Mouse (Mus musculus) C2C12 (cell line): ENCODE results near the gene Flad1. TPM values are rescaled to one million over a fixed set of nuclear protein-coding genes. Genes with fewer than 3 reads are reported as not detected.
A peak's percentile ranks its signal among the peaks of the same experiment; 100 is the strongest.

Source experiments
- H3K27me3 ChIP-seq: one replicate; pipeline ENCODE4 v1.6.1; 2011; ENCODE audit not compliant: control insufficient read depth, insufficient read depth, insufficient read length
- H3K36me3 ChIP-seq: one replicate; pipeline ENCODE4 v1.6.1; 2011; ENCODE audit not compliant: control insufficient read depth, insufficient read depth
- H3K4me3 ChIP-seq: one replicate; pipeline ENCODE4 v1.5.1; 2011; ENCODE audit warnings: mild to moderate bottlenecking, control low read depth; ENCODE audit not compliant: poor library complexity, insufficient read depth, severe bottlenecking
- H3K79me2 ChIP-seq: one replicate; pipeline ENCODE4 v1.6.1; 2011; ENCODE audit not compliant: control insufficient read depth, insufficient read depth
- H3K79me3 ChIP-seq: one replicate; pipeline ENCODE4 v1.6.1; 2011; ENCODE audit warnings: low read depth, control low read depth
- H3ac ChIP-seq: one replicate; pipeline ENCODE3; 2011; ENCODE audit warnings: low read depth; ENCODE audit not compliant: control insufficient read depth, insufficient read length
- CEBPB ChIP-seq: IDR thresholded peaks from one replicate; pipeline ENCODE4 v1.6.1; 2011; ENCODE audit warnings: low read depth, mild to moderate bottlenecking, control low read depth, moderate library complexity
- CTCF ChIP-seq: IDR thresholded peaks from one replicate; pipeline ENCODE4 v1.5.1; 2011; ENCODE audit not compliant: control insufficient read depth, insufficient read depth, insufficient read length
- FOSL1 ChIP-seq: IDR thresholded peaks from one replicate; pipeline ENCODE4 v1.8.0; 2011; ENCODE audit warnings: mild to moderate bottlenecking, low read length; ENCODE audit not compliant: poor library complexity, insufficient read depth, severe bottlenecking
- MAX ChIP-seq: IDR thresholded peaks from one replicate; pipeline ENCODE4 v1.6.1; 2011; ENCODE audit warnings: mild to moderate bottlenecking, control low read depth
- MYOD1 ChIP-seq: IDR thresholded peaks from one replicate; pipeline ENCODE4 v1.6.1; 2011; ENCODE audit warnings: low read depth; ENCODE audit not compliant: control insufficient read depth, insufficient read length
- MYOG ChIP-seq: IDR thresholded peaks from one replicate; pipeline ENCODE4 v1.6.1; 2011; ENCODE audit not compliant: control insufficient read depth, insufficient read length; ENCODE audit errors: extremely low read depth
- USF1 ChIP-seq: IDR thresholded peaks from one replicate; pipeline ENCODE4 v1.6.1; 2011; ENCODE audit warnings: low read depth, mild to moderate bottlenecking, control low read depth, moderate library complexity
- polyA plus RNA-seq: library from polyadenylated mRNA; unstranded; fragments of >200 nt; fragmentation: generic; extraction: Trizol; gene quantifications from one replicate; pipeline ENCODE4 v1.2.1, GENCODE M21; 2012; ENCODE audit warnings: missing spikeins

The Flad1 gene
- polyA plus RNA-seq, 1 experiment, result 11.0 TPM

- Histone ChIP-seq H3K4me3 (peak within 1 kb of the TSS; percentile 73), H3ac (peak within 1 kb of the TSS; percentile 86), H3K27me3 (no peaks in the 10 kb centered on the region), H3K79me2 (peaks cover 77% of the 10 kb centered on the region), H3K79me3 (peaks cover 54% of the 10 kb centered on the region), H3K36me3 (peaks cover 51% of the 10 kb centered on the region)
- no peak for TF ChIP-seq FOSL1
- TF ChIP-seq MAX, result peak; percentile 71
- no peak for TF ChIP-seq MYOG
Measured at GRCm38 (mm10) chr3:89418170-89418860, 6.6 kb upstream of the Flad1 start, which contains the start of the genes Cks1b and Shc1. Gene Cks1b (minus strand): TSS chr3:89418383. Gene Shc1 (plus strand): TSS chr3:89418443.

DNA sequence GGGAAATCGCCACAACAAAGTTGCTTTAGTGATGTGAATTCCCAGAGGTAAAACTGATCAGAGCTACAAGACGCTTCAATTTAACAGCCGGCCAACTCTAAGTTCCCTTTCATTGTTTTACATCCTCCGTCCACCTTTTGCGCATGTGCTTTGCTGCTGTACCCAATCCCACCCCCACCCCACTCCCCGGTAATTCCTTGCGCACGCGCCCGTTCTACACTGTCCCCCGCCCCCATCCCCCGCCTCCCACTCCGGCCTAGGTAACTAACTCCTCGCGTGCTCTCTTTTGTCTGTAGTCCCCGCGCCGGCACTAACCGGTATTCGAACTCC is 6.1 kb upstream of the Flad1 start:
- TF ChIP-seq MYOG (no peak), CEBPB (no peak), MAX (no peak), USF1 (no peak), MYOD1 (no peak), CTCF (no peak), FOSL1 (no peak)
- H3K27me3 ChIP-seq, result no peaks in the 10 kb centered on the region

DNA sequence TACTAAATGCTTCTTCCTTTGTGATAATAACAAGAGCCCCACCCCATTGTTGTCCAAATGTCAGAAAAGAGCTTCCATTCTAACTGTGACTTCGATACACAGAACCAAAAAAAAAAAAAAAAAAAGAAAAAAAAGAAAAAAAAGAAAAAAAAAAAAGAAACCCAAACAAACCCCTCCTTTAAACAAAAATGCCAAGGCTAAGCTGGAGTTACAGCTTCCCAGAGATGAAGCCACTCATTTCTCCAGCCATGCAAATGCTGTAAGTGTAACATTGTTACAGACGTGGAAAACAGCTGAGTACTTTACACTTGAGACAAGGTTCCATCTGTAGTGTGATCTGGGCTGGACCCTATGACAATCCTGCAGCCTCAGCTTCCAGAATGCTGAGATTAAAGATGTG is 5.5 kb upstream of the Flad1 start:
- Histone ChIP-seq H3K79me3 (peaks cover 44% of the 10 kb centered on the region), H3K4me3 (peak overlapping the region; percentile 73), H3ac (peak overlapping the region; percentile 81), H3K36me3 (peaks cover 47% of the 10 kb centered on the region), H3K27me3 (no peaks in the 10 kb centered on the region), H3K79me2 (peaks cover 65% of the 10 kb centered on the region)
- TF ChIP-seq MAX (no peak), CTCF (no peak), FOSL1 (no peak), MYOG (no peak), CEBPB (no peak)

More for the DNA sequence above, 6.1 kb upstream of the Flad1 start:
- Histone ChIP-seq H3K4me3 (peak overlapping the region; percentile 73), H3K79me3 (peaks cover 50% of the 10 kb centered on the region), H3K36me3 (peaks cover 51% of the 10 kb centered on the region), H3ac (peak overlapping the region; percentile 86), H3K79me2 (peaks cover 72% of the 10 kb centered on the region)

DNA sequence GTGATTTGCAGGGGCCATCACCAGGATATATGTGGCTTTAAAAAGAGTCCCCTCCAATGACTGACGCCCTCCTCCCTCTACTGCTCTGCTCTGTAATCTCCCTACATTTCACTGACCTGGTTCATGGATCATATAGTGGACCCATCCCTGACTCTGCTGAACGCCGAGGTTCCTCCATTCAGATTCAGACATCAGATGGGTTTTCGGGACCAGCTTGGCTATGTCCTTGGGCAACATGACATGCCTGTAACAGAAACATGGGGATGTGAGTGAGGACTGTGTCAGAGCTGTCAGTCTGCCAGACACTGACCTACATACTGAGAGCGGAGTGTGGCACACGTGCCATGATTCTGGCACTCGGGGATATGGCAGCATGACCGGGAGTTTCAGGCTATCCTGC is 4.5 kb upstream of the Flad1 start:
- Histone ChIP-seq H3K27me3 (no peaks in the 10 kb centered on the region), H3ac (no peak overlapping the region), H3K79me3 (peaks cover 39% of the 10 kb centered on the region), H3K4me3 (no peak overlapping the region), H3K79me2 (peaks cover 57% of the 10 kb centered on the region), H3K36me3 (peaks cover 47% of the 10 kb centered on the region)
- TF ChIP-seq FOSL1, result no peak
- no peak for TF ChIP-seq CTCF
- TF ChIP-seq MYOD1, result no peak
- no peak for TF ChIP-seq MAX
- TF ChIP-seq CEBPB, result no peak
- no peak for TF ChIP-seq USF1
- no peak for TF ChIP-seq MYOG

- Histone ChIP-seq H3ac (peak overlapping the region; percentile 41), H3K36me3 (peaks cover 32% of the 10 kb centered on the region), H3K27me3 (no peaks in the 10 kb centered on the region), H3K79me2 (peaks cover 21% of the 10 kb centered on the region), H3K79me3 (peaks cover 11% of the 10 kb centered on the region), H3K4me3 (peak overlapping the region; percentile 37)
- TF ChIP-seq MYOG, result no peak
- no peak for TF ChIP-seq MYOD1
- TF ChIP-seq FOSL1, result no peak
- no peak for TF ChIP-seq MAX
- TF ChIP-seq CTCF, result no peak
- TF ChIP-seq CEBPB, result no peak
- no peak for TF ChIP-seq USF1
Measured at GRCm38 (mm10) chr3:89410864-89411263, 806 bp downstream of the Flad1 start.

- Histone ChIP-seq H3K79me2 (peaks cover 9% of the 10 kb centered on the region), H3K79me3 (peaks cover under 1% of the 10 kb centered on the region), H3K4me3 (no peak overlapping the region), H3K36me3 (peaks cover 26% of the 10 kb centered on the region), H3ac (no peak overlapping the region), H3K27me3 (no peaks in the 10 kb centered on the region)
- TF ChIP-seq CTCF, result no peak
- no peak for TF ChIP-seq MAX
- no peak for TF ChIP-seq CEBPB
- no peak for TF ChIP-seq FOSL1
- no peak for TF ChIP-seq USF1
- no peak for TF ChIP-seq MYOD1
- TF ChIP-seq MYOG, result no peak
Measured at GRCm38 (mm10) chr3:89409701-89410100, 2.0 kb downstream of the Flad1 start.
